Comparison of ENCODE assay signal across 19 mouse cellular contexts in genomic region chr16:77573036-77573435, GRCm38 (mm10). TPM values are rescaled to one million over a fixed set of nuclear protein-coding genes. Genes with fewer than 3 reads are reported as not detected.
DNase-seq lines count a peak whose midpoint lies in the region; ATAC-seq lines count a peak whose summit lies in the region.
"Had no signal": no experiment of that assay in that cellular context is flagged by ENCODE, and none has a peak within 500 bp of the region (broad histone marks: within the 10 kb centered on the region; RNA-seq: fewer than 3 reads in every experiment).

No protein-coding gene starts in this region.

- H3K36me3 ChIP-seq in forebrain, embryonic 12.5 days (replicated peaks) = peaks cover 6% of the 10 kb centered on the region; the same call in 1 of the 2 replicates
- peaks cover 8% of the 10 kb centered on the region for H3K36me3 ChIP-seq in forebrain, embryonic 10.5 days (replicated peaks)
- no peaks in the 10 kb centered on the region for H3K36me3 ChIP-seq in neural tube, embryonic 11.5 days (ENCODE audit: control insufficient read depth, insufficient read depth, low read length)
- no peaks in the 10 kb centered on the region for H3K36me3 ChIP-seq in hindbrain, embryonic 16.5 days (ENCODE audit: control insufficient read depth, insufficient read depth, low read length)

- H3K4me1 ChIP-seq in forebrain, embryonic 12.5 days = peaks cover 6% of the 10 kb centered on the region; the same call in 1 of the 2 replicates
- peaks cover 11% of the 10 kb centered on the region for H3K4me1 ChIP-seq in forebrain, embryonic 10.5 days
- no peaks in the 10 kb centered on the region for H3K4me1 ChIP-seq in neural tube, embryonic 11.5 days (ENCODE audit: control insufficient read depth, insufficient read depth, low read length)
- 0 out of 2 replicates have a peak, but pooled peaks cover 2% of the 10 kb centered on the region for H3K4me1 ChIP-seq in hindbrain, embryonic 16.5 days (ENCODE audit: control insufficient read depth, insufficient read depth, low read depth, low read length)

- no peaks in the 10 kb centered on the region for H3K27me3 ChIP-seq in forebrain, embryonic 12.5 days
- no peaks in the 10 kb centered on the region for H3K27me3 ChIP-seq in forebrain, embryonic 10.5 days (ENCODE audit: poor library complexity, severe bottlenecking)
- no peaks in the 10 kb centered on the region for H3K27me3 ChIP-seq in neural tube, embryonic 11.5 days (ENCODE audit: control insufficient read depth, insufficient read depth, low read length)
- no peaks in the 10 kb centered on the region for H3K27me3 ChIP-seq in hindbrain, embryonic 16.5 days (replicated peaks; ENCODE audit: control insufficient read depth, insufficient read depth, low read length)

- no peak overlapping the region for H3K9ac ChIP-seq in forebrain, embryonic 12.5 days
- H3K9ac ChIP-seq in neural tube, embryonic 11.5 days (ENCODE audit: low read length) = no peak overlapping the region
- H3K9ac ChIP-seq in hindbrain, embryonic 16.5 days (ENCODE audit: low read depth, low read length) = no peak overlapping the region

- no peak for DNase-seq in forebrain, embryonic 10.5 days (ENCODE audit: extremely low spot score, low spot score)
- DNase-seq in neural tube, embryonic 11.5 days (ENCODE audit: low spot score) = no peak
- DNase-seq in neural tube, embryonic 10.5 days (ENCODE audit: extremely low spot score, low spot score) = no peak
- peak; percentile 3 for DNase-seq in retina, postnatal 7 days (ENCODE audit: low read depth, low spot score)
- no peak for DNase-seq in left cerebral cortex, adult 9 months (ENCODE audit: low spot score in 2 of 2)
- DNase-seq: adrenal gland, adult 2 months; cerebellum, adult 9-11 months; heart, postnatal 36 days; kidney, adult 2 months; layer of hippocampus, postnatal 36 days; lung, adult 18-20 months; right cerebral cortex, postnatal 14 days had no signal

- no peaks in the 10 kb centered on the region; the same call in 1 of the 2 replicates for H3K9me3 ChIP-seq in forebrain, embryonic 12.5 days
- peaks cover 6% of the 10 kb centered on the region; the same call in 1 of the 2 replicates for H3K9me3 ChIP-seq in forebrain, embryonic 10.5 days
- no peaks in the 10 kb centered on the region for H3K9me3 ChIP-seq in neural tube, embryonic 11.5 days (ENCODE audit: control insufficient read depth, low read length)
- H3K9me3 ChIP-seq in hindbrain, embryonic 16.5 days (ENCODE audit: control insufficient read depth, low read length) = no peaks in the 10 kb centered on the region

- H3K4me2 ChIP-seq in forebrain, embryonic 12.5 days = no peak overlapping the region
- no peak overlapping the region for H3K4me2 ChIP-seq in neural tube, embryonic 11.5 days (ENCODE audit: low read depth)
- no peak overlapping the region for H3K4me2 ChIP-seq in hindbrain, embryonic 16.5 days (ENCODE audit: low read length)

- peak overlapping the region; percentile 57; the same call in 1 of the 2 replicates for H3K27ac ChIP-seq in forebrain, embryonic 12.5 days
- H3K27ac ChIP-seq in forebrain, embryonic 10.5 days = no peak overlapping the region
- 0 out of 2 replicates have a peak overlapping the region, but pooled peaks have one; percentile 27 for H3K27ac ChIP-seq in neural tube, embryonic 11.5 days (ENCODE audit: low read depth, low read length)
- no peak overlapping the region for H3K27ac ChIP-seq in hindbrain, embryonic 16.5 days (ENCODE audit: low read depth, low read length)
- H3K27ac ChIP-seq: macrophage had no signal

- 59% methylated on average over 5 of the region's 5 CpGs for WGBS in forebrain, embryonic 12.5 days
- 74% methylated on average over 5 of the region's 5 CpGs for WGBS in forebrain, embryonic 10.5 days
- WGBS in neural tube, embryonic 11.5 days = 69% methylated on average over 5 of the region's 5 CpGs
- 55% methylated on average over 5 of the region's 5 CpGs for WGBS in hindbrain, embryonic 16.5 days

- H3K4me3 ChIP-seq in forebrain, embryonic 12.5 days (replicated peaks) = no peak overlapping the region
- no peak overlapping the region for H3K4me3 ChIP-seq in forebrain, embryonic 10.5 days
- H3K4me3 ChIP-seq in neural tube, embryonic 11.5 days (ENCODE audit: low read depth, low read length) = no peak overlapping the region
- H3K4me3 ChIP-seq in hindbrain, embryonic 16.5 days (ENCODE audit: low read length) = no peak overlapping the region
- H3K4me3 ChIP-seq: erythroblast, embryonic 14.5 days had no signal

- ATAC-seq in forebrain, embryonic 12.5 days (ENCODE audit: low FRiP score) = peak; percentile 80; the same call in 1 of the 2 replicates
- ATAC-seq in neural tube, embryonic 11.5 days (ENCODE audit: insufficient read depth, low FRiP score, low TSS enrichment) = peak; percentile 74; the same call in 1 of the 2 replicates
- ATAC-seq in hindbrain, embryonic 16.5 days = peak; percentile 75
- ATAC-seq in inflammation-experienced regulatory T-cells, adult 6 months = no peak

RNA-seq across cellular contexts. Expression of gene Gm11146, which starts 28.9 kb away (rescaled TPM):
- not detected in 2 replicates for polyA plus RNA-seq in forebrain, embryonic 12.5 days (2016; fragmentation: Nextera tagmentation; extraction: Ambion mirVana)
- polyA plus RNA-seq in forebrain, embryonic 10.5 days (2016; fragmentation: Nextera tagmentation; extraction: Ambion mirVana) = not detected in 2 replicates
- polyA plus RNA-seq in neural tube, embryonic 11.5 days (2014; fragmentation: Nextera tagmentation; extraction: Ambion mirVana) = not detected in 2 replicates
- not detected in 2 replicates for polyA plus RNA-seq in hindbrain, embryonic 16.5 days (2015; fragmentation: Nextera tagmentation; extraction: Ambion mirVana)
- polyA plus RNA-seq in inflammation-experienced regulatory T-cells, adult 6 months (2017; shearing (Covaris generic)) = not detected
- polyA plus RNA-seq: adrenal gland, adult 2 months; erythroblast, embryonic 14.5 days; kidney, adult 2 months; large intestine, adult 2 months; limb, embryonic 14.5 days; macrophage had no signal

Comparison
In these comparisons a context has a peak if more than half of its experiments do, and no peak if none do; other contexts are left out.
1. H3K27ac ChIP-seq: peak in forebrain, embryonic 12.5 days (single experiment) and neural tube, embryonic 11.5 days (single experiment); none in forebrain, embryonic 10.5 days (single experiment) and hindbrain, embryonic 16.5 days (single experiment).